Mouse (Mus musculus) lung, postnatal 4 days (tissue): ENCODE results near the gene Blzf1.

Experiments
- DNase-seq, 2 experiments: peaks; one replicate each; pipeline ENCODE4 v3.0.0; 2021

Gene Blzf1

GRCm38 (mm10) chr1:164292040-164292439 is 15.2 kb downstream of the Blzf1 start:
- no peak for DNase-seq

GRCm38 (mm10) chr1:164287406-164287805 is 19.9 kb downstream of the Blzf1 start:
- DNase-seq = no peak

- no peak for DNase-seq
Observed at GRCm38 (mm10) chr1:164284007-164284406, 23.3 kb downstream of the Blzf1 start.

- no peak for DNase-seq
Observed at GRCm38 (mm10) chr1:164279332-164279731, 28.0 kb downstream of the Blzf1 start.

- DNase-seq = no peak
Observed at GRCm38 (mm10) chr1:164276552-164276951, 30.7 kb downstream of the Blzf1 start.

GRCm38 (mm10) chr1:164275455-164275954 is 31.8 kb downstream of the Blzf1 start, which contains the start of gene Ccdc181:
Gene Ccdc181 (plus strand): TSS chr1:164275585.
- DNase-seq = peak; percentile 93 to 95

GRCm38 (mm10) chr1:164273659-164274058 is 33.6 kb downstream of the Blzf1 start:
- no peak for DNase-seq

- no peak for DNase-seq
Observed at GRCm38 (mm10) chr1:164270941-164271340, 36.3 kb downstream of the Blzf1 start.

- peak; percentile 14 to 47 for DNase-seq
Observed at GRCm38 (mm10) chr1:164261553-164261952, 45.7 kb downstream of the Blzf1 start.

- DNase-seq = peak in 1 of 2 experiments; percentile 30
Observed at GRCm38 (mm10) chr1:164260171-164261028, 46.9 kb downstream of the Blzf1 start.

- DNase-seq = no peak
Observed at GRCm38 (mm10) chr1:164254836-164255235, 52.5 kb downstream of the Blzf1 start.

- no peak for DNase-seq
Observed at GRCm38 (mm10) chr1:164252551-164252950, 54.7 kb downstream of the Blzf1 start.

- DNase-seq = no peak
Observed at GRCm38 (mm10) chr1:164251438-164251837, 55.9 kb downstream of the Blzf1 start.

- DNase-seq = no peak
Observed at GRCm38 (mm10) chr1:164250391-164251150, 56.7 kb downstream of the Blzf1 start.

GRCm38 (mm10) chr1:164249332-164249711 is 58.0 kb downstream of the Blzf1 start:
- no peak for DNase-seq

- DNase-seq = peak; percentile 97 to 98
Observed at GRCm38 (mm10) chr1:164248465-164249331, 58.6 kb downstream of the Blzf1 start, which contains the start of gene Slc19a2. Gene Slc19a2 (plus strand): TSS chr1:164249046.

GRCm38 (mm10) chr1:164247971-164248370 is 59.3 kb downstream of the Blzf1 start:
- DNase-seq = peak in 1 of 2 experiments; percentile 9

- no peak for DNase-seq
Observed at GRCm38 (mm10) chr1:164247442-164247841, 59.8 kb downstream of the Blzf1 start.

GRCm38 (mm10) chr1:164242809-164243208 is 64.5 kb downstream of the Blzf1 start:
- DNase-seq = no peak

- DNase-seq = no peak
Observed at GRCm38 (mm10) chr1:164241494-164241893, 65.8 kb downstream of the Blzf1 start.
